In the genomic region with DNA sequence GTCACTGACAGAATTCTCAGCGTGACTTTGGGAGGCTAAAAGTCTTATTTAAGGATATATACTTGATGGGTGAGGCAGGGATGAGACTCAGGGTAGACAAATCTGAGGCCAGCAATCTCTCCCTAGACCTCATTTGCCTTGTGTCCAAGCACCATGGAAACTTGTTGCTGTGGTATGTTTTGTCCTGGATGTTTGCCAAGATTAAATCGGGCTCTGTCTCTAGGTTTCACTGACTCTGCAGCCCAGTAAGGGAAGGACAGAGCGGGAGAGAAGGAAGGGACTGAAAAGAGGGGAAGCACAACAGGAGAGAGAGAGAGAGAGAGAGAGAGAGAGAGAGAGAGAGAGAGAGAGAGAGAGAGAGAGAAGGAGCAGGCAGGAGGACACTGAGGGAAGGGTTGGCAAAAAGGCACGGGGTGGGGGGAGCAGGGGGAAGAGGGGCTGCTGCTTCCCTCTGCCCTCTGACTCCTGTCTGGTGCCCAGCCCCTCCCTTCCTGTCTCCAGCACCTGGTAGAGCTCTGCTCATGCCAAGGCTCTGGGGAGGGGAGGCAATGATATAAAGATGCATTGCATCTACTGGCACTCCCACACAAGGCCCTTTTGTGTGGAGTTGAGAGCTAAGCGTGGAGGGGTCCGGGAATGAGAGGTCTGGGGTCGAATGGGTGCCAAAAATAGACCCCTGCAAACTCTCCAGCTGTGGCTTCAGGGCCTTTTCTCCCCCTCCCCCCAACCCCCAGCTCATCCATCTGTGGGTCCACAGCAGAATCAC, we compare ENCODE assay signal across 12 mouse cellular contexts. TPM values are rescaled to one million over a fixed set of nuclear protein-coding genes. Genes with fewer than 3 reads are reported as not detected.
DNase-seq lines count a peak whose midpoint lies in the region; ATAC-seq and TF ChIP-seq lines count a peak whose summit lies in the region.
"Had no signal": no experiment of that assay in that cellular context is flagged by ENCODE, and none has a peak within 500 bp of the region (broad histone marks: within the 10 kb centered on the region; RNA-seq: fewer than 3 reads in every experiment).

No protein-coding gene starts in this region.

- peak; percentile 69 for DNase-seq in lung, embryonic 14.5 days
- no peak for DNase-seq in lung, adult 2 months
- no peak for DNase-seq in liver, embryonic 11.5 days (ENCODE audit: low spot score)
- DNase-seq in liver = no peak
- DNase-seq in left cerebral cortex, adult 8-10 months (ENCODE audit: low spot score in 2 of 2) = no peak
- DNase-seq: spleen, adult 18-20 months had no signal

- no peak overlapping the region for H3K4me2 ChIP-seq in lung, embryonic 14.5 days
- H3K4me2 ChIP-seq in forebrain, embryonic 15.5 days (replicated peaks) = no peak overlapping the region
- no peak overlapping the region for H3K4me2 ChIP-seq in hindbrain, embryonic 15.5 days
- H3K4me2 ChIP-seq in neural tube, embryonic 14.5 days (ENCODE audit: low read depth, low read length) = no peak overlapping the region
- no peak overlapping the region for H3K4me2 ChIP-seq in liver, embryonic 11.5 days
- H3K4me2 ChIP-seq: embryonic facial prominence, embryonic 15.5 days; liver, embryonic 12.5 days had no signal

- H3K9me3 ChIP-seq in lung, embryonic 14.5 days (ENCODE audit: low read depth, low read length) = no peaks in the 10 kb centered on the region
- no peaks in the 10 kb centered on the region for H3K9me3 ChIP-seq in forebrain, embryonic 15.5 days
- H3K9me3 ChIP-seq in hindbrain, embryonic 15.5 days = no peaks in the 10 kb centered on the region
- H3K9me3 ChIP-seq in neural tube, embryonic 14.5 days (ENCODE audit: control insufficient read depth, low read length) = no peaks in the 10 kb centered on the region
- no peaks in the 10 kb centered on the region for H3K9me3 ChIP-seq in liver, embryonic 11.5 days (ENCODE audit: control insufficient read depth, low read length)
- H3K9me3 ChIP-seq: embryonic facial prominence, embryonic 15.5 days; liver, embryonic 12.5 days had no signal

- H3K4me3 ChIP-seq in lung, embryonic 14.5 days (ENCODE audit: low read depth, low read length) = no peak overlapping the region
- no peak overlapping the region for H3K4me3 ChIP-seq in lung, adult 2 months (replicated peaks; ENCODE audit: extremely low read depth, low read depth, low read length)
- H3K4me3 ChIP-seq in forebrain, embryonic 15.5 days = no peak overlapping the region
- H3K4me3 ChIP-seq in hindbrain, embryonic 15.5 days = no peak overlapping the region
- no peak overlapping the region for H3K4me3 ChIP-seq in neural tube, embryonic 14.5 days (ENCODE audit: low read depth, low read length)
- H3K4me3 ChIP-seq in liver, embryonic 11.5 days (ENCODE audit: low read depth, low read length) = no peak overlapping the region
- H3K4me3 ChIP-seq: embryonic facial prominence, embryonic 15.5 days; liver, embryonic 12.5 days had no signal

- no peak for TF ChIP-seq CTCF in lung, embryonic 14.5 days (IDR thresholded peaks at IDR 0.05; ENCODE audit: low read depth)
- TF ChIP-seq CTCF in lung, adult 2 months (IDR thresholded peaks at IDR 0.05; ENCODE audit: insufficient read depth, low read length) = no peak

- no peaks in the 10 kb centered on the region for H3K27me3 ChIP-seq in lung, embryonic 14.5 days (ENCODE audit: insufficient read depth, low read length)
- no peaks in the 10 kb centered on the region for H3K27me3 ChIP-seq in forebrain, embryonic 15.5 days
- no peaks in the 10 kb centered on the region for H3K27me3 ChIP-seq in hindbrain, embryonic 15.5 days
- 0 out of 2 replicates have a peak, but pooled peaks cover 2% of the 10 kb centered on the region for H3K27me3 ChIP-seq in neural tube, embryonic 14.5 days (ENCODE audit: control insufficient read depth, insufficient read depth, low read length)
- no peaks in the 10 kb centered on the region for H3K27me3 ChIP-seq in liver, embryonic 11.5 days (replicated peaks; ENCODE audit: control insufficient read depth, insufficient read depth, low read length)
- H3K27me3 ChIP-seq: embryonic facial prominence, embryonic 15.5 days had no signal

- no peak for TF ChIP-seq POLR2A in lung, adult 2 months (IDR thresholded peaks at IDR 0.05; ENCODE audit: borderline replicate concordance, extremely low read depth, low read depth, low read length)

- H3K27ac ChIP-seq in lung, embryonic 14.5 days (ENCODE audit: low read depth) = no peak overlapping the region
- peak overlapping the region; percentile 39; the same call in 1 of the 2 replicates for H3K27ac ChIP-seq in forebrain, embryonic 15.5 days (replicated peaks)
- H3K27ac ChIP-seq in hindbrain, embryonic 15.5 days (replicated peaks) = peak overlapping the region; percentile 56
- no peak overlapping the region; the same call in 1 of the 2 replicates for H3K27ac ChIP-seq in neural tube, embryonic 14.5 days (ENCODE audit: low read depth, low read length)
- H3K27ac ChIP-seq in liver, embryonic 11.5 days (ENCODE audit: low read depth, low read length) = no peak overlapping the region
- H3K27ac ChIP-seq: embryonic facial prominence, embryonic 15.5 days; liver, embryonic 12.5 days had no signal

- H3K9ac ChIP-seq in lung, embryonic 14.5 days = no peak overlapping the region
- H3K9ac ChIP-seq in forebrain, embryonic 15.5 days (replicated peaks) = no peak overlapping the region
- no peak overlapping the region for H3K9ac ChIP-seq in hindbrain, embryonic 15.5 days
- no peak overlapping the region for H3K9ac ChIP-seq in neural tube, embryonic 14.5 days (replicated peaks; ENCODE audit: low read depth, low read length)
- no peak overlapping the region for H3K9ac ChIP-seq in liver, embryonic 11.5 days (ENCODE audit: low read depth, low read length)
- H3K9ac ChIP-seq: embryonic facial prominence, embryonic 15.5 days; liver, embryonic 12.5 days had no signal

- ATAC-seq in lung, embryonic 14.5 days (ENCODE audit: insufficient read depth) = peak; percentile 45; the same call in 1 of the 2 replicates
- ATAC-seq in forebrain, embryonic 15.5 days (replicated peaks) = peak; percentile 59
- ATAC-seq in hindbrain, embryonic 15.5 days (ENCODE audit: low FRiP score, low read depth) = peak; percentile 80
- ATAC-seq in neural tube, embryonic 14.5 days (ENCODE audit: low read depth) = peak; percentile 72
- ATAC-seq in liver, embryonic 11.5 days (replicated peaks; ENCODE audit: low FRiP score) = no peak
- ATAC-seq: liver, embryonic 12.5 days had no signal

- H3K4me1 ChIP-seq in lung, embryonic 14.5 days (ENCODE audit: insufficient read depth) = peaks cover 4% of the 10 kb centered on the region; the same call in 1 of the 2 replicates
- H3K4me1 ChIP-seq in lung, adult 2 months (ENCODE audit: control insufficient read depth, insufficient read depth, low read length) = no peaks in the 10 kb centered on the region
- peaks cover 29% of the 10 kb centered on the region for H3K4me1 ChIP-seq in forebrain, embryonic 15.5 days
- peaks cover 18% of the 10 kb centered on the region for H3K4me1 ChIP-seq in hindbrain, embryonic 15.5 days (replicated peaks)
- 0 out of 2 replicates have a peak, but pooled peaks cover 5% of the 10 kb centered on the region for H3K4me1 ChIP-seq in neural tube, embryonic 14.5 days (ENCODE audit: control insufficient read depth, insufficient read depth, low read length)
- no peaks in the 10 kb centered on the region for H3K4me1 ChIP-seq in liver, embryonic 11.5 days (replicated peaks; ENCODE audit: control insufficient read depth, insufficient read depth, low read length)
- H3K4me1 ChIP-seq: liver, embryonic 12.5 days had no signal

- 31% methylated on average over 7 of the region's 7 CpGs for WGBS in lung, embryonic 14.5 days
- 45% methylated on average over 7 of the region's 7 CpGs for WGBS in lung, adult 2 months
- 28% methylated on average over 7 of the region's 7 CpGs for WGBS in forebrain, embryonic 15.5 days
- 27% methylated on average over 7 of the region's 7 CpGs for WGBS in hindbrain, embryonic 15.5 days
- WGBS in neural tube, embryonic 14.5 days = 19% methylated on average over 7 of the region's 7 CpGs
- WGBS in liver, embryonic 11.5 days = 59% methylated on average over 7 of the region's 7 CpGs

- no peaks in the 10 kb centered on the region for H3K36me3 ChIP-seq in lung, embryonic 14.5 days (ENCODE audit: insufficient read depth)
- no peaks in the 10 kb centered on the region for H3K36me3 ChIP-seq in forebrain, embryonic 15.5 days
- H3K36me3 ChIP-seq in hindbrain, embryonic 15.5 days = no peaks in the 10 kb centered on the region
- H3K36me3 ChIP-seq in neural tube, embryonic 14.5 days (ENCODE audit: control insufficient read depth, insufficient read depth, low read length) = no peaks in the 10 kb centered on the region
- no peaks in the 10 kb centered on the region for H3K36me3 ChIP-seq in liver, embryonic 11.5 days (ENCODE audit: control insufficient read depth, insufficient read depth, low read length)
- H3K36me3 ChIP-seq: embryonic facial prominence, embryonic 15.5 days; G1E; liver, embryonic 12.5 days had no signal

RNA-seq across cellular contexts. Expression of a gene that starts 9.3 kb away (rescaled TPM):
- 2.2 TPM in 2 replicates for polyA plus RNA-seq in lung, embryonic 14.5 days (2014; fragmentation: Nextera tagmentation; extraction: Ambion mirVana)
- 1.4 and 1.6 TPM in 2 replicates for polyA plus RNA-seq in lung, adult 2 months (2012; rRNA removed)
- polyA plus RNA-seq in forebrain, embryonic 15.5 days (2015; fragmentation: Nextera tagmentation; extraction: Ambion mirVana) = 12.6 and 12.8 TPM in 2 replicates
- polyA plus RNA-seq in hindbrain, embryonic 15.5 days (2015; fragmentation: Nextera tagmentation; extraction: Ambion mirVana) = 23.2 and 25.4 TPM in 2 replicates
- 15.3 and 19.1 TPM in 2 replicates for polyA plus RNA-seq in neural tube, embryonic 14.5 days (2014; fragmentation: Nextera tagmentation; extraction: Ambion mirVana)
- polyA plus RNA-seq in liver, embryonic 11.5 days (2014; fragmentation: Nextera tagmentation; extraction: Ambion mirVana) = 0.25 and 0.48 TPM in 2 replicates
- total RNA-seq in left cerebral cortex, adult 8-10 months (2022) = 10 to 100 TPM; 47.5 to 53.8 (median 50.6) TPM
- polyA plus RNA-seq: G1E had no signal

Comparison
In these comparisons a context has a peak if more than half of its experiments do, and no peak if none do; other contexts are left out.
1. H3K27ac ChIP-seq: peak in forebrain, embryonic 15.5 days (single experiment) and hindbrain, embryonic 15.5 days (single experiment); none in lung, embryonic 14.5 days (single experiment), neural tube, embryonic 14.5 days (single experiment) and liver, embryonic 11.5 days (single experiment).